Mouse (Mus musculus): Measurements from ENCODE around the gene Ildr2.

GRCm38 (mm10) chr1:166204171-166204570, 49.8 kb upstream of the Ildr2 start:
- no peak for TF ChIP-seq CTCF (IDR thresholded peaks at IDR 0.05; ENCODE audit: low read depth, low read length)
- TF ChIP-seq POLR2A (IDR thresholded peaks at IDR 0.05; ENCODE audit: borderline replicate concordance, low read depth, low read length), result no peak

Measured in bone marrow macrophage, adult 2 months (primary cell).